Mouse (Mus musculus) adrenal gland, postnatal 4 days (tissue): Measurements from ENCODE around the gene Rheb. TPM values are rescaled to one million over a fixed set of nuclear protein-coding genes. Genes with fewer than 3 reads are reported as not detected.
"Not testable (repeated sequence)": the region's sequence is repeated elsewhere in the genome, so short reads cannot be mapped to it uniquely, and the experiment has no call there.

Experiments
- DNase-seq, 2 experiments: peaks; one replicate each; pipeline ENCODE4 v3.0.0; 2021 to 2022; ENCODE audit warnings: low spot score in 2 of 2, mixed read lengths in 2 of 2
- long read RNA-seq, 2 experiments: library from polyadenylated mRNA; stranded (forward); transcript quantifications; one replicate each; pipeline ENCODE4 v2.0.0; 2021
- total RNA-seq, 2 experiments: library from RNA; stranded (reverse); gene quantifications; 2 replicates each; pipeline ENCODE4 v1.2.3; 2021

The Rheb gene
- total RNA-seq, result 10 to 100 TPM; 78.2 to 79.1 TPM
- long read RNA-seq, experiment 1, transcript Rheb-201 (8 exons, 1,784 nt), result major isoform, 144 of 150 reads
- long read RNA-seq, experiment 1, partial matches to known transcripts, result 0 of 150 reads
- long read RNA-seq, experiment 1, other reads (novel, unspliced or antisense), result 6 of 150 reads
- long read RNA-seq, experiment 2, full-length matches to known transcripts, result 148 of 165 reads
- long read RNA-seq, experiment 2, partial matches to known transcripts, result 0 of 165 reads
- long read RNA-seq, experiment 2, other reads (novel, unspliced or antisense), result 17 of 165 reads

DNA sequence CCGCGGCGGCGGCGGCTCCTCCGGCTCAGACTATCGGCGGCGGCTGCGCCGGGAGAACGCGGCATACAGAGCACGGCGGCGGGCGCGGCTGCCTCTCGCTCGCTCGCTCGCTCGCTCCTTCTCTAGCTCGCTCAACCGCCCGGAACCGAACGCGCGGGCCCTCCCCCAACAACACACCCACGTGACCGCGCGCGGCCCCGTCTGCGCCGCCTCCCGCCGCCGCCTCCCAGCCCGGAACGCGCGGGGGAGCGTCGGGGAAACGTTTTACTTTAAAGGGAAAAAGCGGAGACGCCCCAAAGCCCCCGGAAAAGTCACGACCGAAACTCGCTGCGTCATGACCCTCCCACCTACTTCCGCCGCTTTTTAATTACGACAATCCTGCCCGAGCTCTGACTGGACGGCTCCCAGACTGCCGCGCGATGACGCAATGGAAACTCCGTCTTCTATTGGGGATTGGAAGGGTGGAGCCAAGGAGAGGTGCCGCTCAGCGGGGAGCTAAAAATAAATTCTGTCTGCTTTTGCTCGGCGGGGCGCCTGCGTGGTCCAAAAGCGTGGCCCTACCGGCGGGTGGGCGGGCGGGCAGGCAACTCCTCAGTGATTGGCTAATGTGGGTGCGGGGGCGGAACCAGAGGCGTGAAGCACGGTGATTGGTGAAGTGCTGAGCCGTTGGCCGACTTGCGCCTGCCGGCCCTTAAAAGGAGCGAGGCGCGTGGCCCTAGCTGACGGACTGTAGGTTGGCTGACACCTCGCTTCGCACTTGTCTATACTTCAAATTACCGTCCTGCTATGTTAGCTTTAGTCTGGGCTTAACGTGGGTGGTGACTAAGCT lies at the start of gene Rheb:
TSS of gene Rheb (minus strand) at position 351 of the 829 bp plus-strand sequence.
- DNase-seq, result peak; percentile 88 to 98

DNA sequence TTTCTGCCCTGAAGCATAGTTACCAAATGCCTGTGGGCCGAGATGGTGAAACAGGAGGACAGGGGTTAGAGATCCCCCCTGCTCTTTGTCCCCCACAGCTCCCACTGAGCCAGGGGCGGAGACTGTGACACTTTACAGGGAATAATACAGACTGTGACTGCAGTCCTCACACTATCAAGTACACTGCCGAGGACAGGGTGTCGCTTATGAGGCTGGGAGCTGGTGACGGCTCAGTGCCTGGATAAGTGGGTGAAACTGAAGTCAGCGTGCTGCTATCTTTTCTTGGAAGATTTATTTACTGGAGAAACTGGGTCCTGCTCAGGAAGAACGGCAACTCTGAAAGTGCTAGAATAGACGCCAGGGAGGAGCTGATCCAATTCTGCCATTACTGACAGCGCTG lies 47.4 kb upstream of the Rheb start:
- DNase-seq, result no peak

DNA sequence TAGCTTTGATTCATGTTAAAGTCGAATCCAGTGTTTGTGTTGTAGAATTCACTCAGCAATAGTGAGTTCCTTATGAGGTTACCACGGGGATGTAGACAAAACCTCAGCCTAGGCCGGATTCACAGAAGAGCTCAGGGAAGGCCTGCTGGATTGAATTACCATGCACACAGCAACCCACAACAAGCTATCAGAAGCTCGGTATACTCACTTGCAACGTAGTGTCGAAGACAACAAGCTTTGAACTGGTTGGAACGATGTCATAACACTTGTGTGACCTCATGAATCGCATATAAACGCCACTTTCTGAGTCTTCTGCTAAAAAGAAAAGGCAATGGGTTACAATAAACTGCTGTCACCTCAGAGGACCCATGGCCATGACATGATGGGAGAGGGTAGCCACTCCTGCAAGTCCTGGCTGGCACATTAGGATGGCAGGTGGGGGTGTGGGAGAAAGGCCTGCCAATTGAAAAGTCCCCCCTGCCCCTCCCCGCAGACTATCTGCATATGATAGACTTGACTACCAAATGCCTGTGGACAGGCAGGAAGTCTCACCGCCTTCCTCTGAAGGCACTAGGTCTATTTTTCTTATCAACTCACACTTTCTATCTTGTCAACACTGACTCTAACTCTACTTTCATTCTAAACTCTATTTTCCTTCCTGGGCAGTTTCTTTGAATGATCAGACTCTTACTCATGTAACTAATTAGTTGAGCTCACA lies 46.6 kb upstream of the Rheb start:
- DNase-seq, result no peak

DNA sequence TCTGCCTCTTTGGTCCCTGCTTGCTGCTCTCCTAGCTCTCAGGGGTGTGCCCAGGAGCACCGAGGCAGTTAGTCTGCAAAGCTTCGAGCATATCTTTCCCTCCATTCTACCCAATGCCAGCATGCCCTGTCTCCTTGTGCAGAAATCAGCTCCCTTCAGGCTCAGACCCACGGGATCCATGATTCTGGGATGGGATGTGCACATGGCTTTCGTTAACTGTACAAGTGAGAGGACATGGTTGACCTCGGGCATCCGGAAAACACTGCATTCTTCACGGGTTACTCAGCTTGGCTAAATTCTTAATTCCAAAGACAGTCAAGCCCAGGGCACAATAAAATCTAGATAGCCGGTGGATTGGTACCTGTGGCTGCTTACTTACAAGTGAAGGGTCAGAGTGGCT lies 44.8 kb upstream of the Rheb start:
- no peak for DNase-seq

DNA sequence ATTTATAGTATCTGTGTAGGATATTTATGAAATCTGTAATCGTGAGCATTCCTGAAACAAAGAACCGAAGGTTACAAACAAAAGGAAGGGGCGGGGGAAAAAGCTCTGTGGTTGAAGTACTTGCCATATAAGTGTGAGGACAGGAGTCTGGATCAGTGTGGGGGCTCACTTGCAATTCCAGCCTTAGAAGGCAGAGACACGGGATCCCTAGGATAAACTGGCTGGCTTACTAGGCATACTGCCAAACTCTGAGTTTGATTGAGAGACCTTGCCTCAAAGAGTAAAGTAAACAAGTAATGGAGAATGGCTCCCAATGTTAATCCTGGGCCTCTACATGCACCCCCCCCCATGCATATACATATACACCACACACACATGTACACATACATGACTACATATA lies 36.3 kb upstream of the Rheb start:
- no peak for DNase-seq

DNA sequence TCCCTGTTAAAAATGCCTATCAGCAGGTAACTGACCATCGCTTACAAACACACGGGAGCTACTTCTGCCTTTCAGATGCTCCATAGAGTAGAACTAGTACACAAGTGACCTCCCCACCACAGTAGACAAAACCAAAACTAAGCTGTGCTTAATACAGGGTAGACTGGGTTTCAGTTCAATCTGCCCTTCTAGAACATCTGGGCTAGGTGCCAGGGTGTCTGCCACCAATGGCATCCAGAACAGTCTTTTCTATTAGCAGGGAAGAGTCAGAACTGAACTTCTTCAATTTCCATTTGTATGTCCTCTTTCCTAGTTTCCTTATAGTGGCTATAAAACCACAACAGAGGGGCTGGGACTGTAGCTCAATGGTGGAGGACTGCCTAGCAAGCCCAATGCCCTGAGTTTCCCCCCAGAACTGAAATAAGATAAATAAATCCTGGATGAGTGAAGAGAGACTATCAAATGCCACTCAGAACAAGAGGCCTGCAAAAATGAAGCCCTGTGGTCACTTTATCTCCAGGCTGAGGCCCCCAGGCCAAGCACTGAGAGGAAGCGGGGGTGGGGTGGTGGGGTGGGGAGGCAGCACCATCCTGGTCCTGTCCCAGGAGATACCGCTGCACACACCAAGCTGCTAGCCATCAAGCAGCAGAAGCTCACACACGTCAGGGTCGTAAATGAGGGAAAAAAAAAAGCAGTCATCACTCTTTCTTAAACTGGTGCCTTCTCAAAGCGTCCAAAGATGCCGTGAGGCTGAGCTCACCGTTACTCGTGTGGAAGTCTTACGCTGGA lies 35.6 kb upstream of the Rheb start:
- DNase-seq, result no peak

DNA sequence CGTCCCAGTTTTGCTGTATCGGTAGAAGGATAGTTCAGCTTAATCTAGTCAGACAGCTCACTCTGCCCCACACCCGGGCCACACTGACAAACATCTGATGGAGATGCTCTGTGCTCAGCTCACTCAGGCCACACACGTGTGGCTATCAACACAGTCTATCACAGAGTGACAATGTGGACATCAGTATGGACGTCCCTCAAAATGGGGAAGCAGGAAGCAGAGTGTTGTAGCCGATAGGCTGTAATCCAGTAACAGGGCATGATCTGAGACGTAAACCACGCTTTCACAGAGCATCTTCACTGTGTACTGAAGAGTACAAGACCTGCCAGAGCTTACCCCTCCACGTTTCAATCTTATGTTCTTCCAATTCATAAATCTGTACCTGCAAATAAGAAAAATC lies 34.2 kb upstream of the Rheb start:
- no peak for DNase-seq

DNA sequence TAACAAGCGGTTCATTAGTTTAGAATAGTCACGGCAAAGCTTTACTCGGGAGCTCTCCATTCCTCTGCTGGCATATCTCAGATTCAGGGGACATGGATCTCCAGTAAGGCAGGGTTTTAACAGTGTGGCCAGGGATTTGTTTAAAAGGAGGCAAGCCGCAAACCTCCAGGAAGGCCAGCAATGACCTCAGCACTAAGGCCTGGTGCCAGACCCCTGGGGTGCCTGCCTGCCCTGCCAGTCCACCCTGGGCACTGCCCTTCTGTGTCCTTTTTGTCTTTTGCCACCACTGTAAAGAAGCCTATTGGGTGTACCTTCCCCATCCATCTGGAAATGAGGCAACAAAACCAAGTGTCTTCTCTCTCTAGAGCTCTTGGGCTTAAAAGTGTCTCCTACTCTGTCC lies 31.7 kb upstream of the Rheb start:
- no peak for DNase-seq

DNA sequence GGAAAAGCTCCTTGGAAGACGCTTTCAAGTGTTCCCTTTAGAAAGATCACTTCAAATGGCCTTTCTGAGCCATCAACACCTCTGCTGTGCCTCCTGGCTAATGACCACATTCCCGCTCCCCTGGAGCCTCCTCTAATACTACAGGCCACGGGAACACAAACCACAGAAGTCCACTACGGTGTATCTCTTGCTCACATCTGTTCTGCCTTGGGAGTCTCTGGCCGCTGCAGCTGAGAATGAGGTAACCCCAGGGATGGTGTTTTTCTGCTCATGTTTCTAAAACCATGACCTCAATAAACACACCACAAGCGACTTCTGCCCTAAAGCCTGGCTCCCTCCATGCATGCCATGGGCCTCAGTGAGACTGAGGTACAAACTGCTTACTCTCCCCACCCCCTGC lies 30.8 kb upstream of the Rheb start:
- no peak for DNase-seq

DNA sequence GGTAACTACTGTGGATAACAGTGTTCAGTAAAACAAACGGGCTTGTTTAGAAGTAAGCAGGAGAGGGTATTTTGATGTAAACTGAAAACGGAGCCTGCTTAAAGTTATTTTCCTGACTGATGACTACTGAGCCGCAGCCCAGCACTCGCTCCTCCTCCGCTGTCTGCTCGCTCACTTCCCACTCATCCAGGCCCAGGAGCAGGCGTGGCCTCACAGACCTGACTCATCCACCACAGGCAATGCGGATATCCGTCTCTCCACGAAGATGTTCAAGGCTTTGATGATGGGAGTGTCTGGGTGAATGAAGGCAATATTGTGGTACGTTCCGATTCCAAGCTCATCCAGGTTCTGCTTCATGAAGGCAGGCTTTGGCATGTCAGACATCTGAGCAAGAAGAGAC lies 28.9 kb upstream of the Rheb start:
- DNase-seq, result peak in 1 of 2 experiments; percentile 15

DNA sequence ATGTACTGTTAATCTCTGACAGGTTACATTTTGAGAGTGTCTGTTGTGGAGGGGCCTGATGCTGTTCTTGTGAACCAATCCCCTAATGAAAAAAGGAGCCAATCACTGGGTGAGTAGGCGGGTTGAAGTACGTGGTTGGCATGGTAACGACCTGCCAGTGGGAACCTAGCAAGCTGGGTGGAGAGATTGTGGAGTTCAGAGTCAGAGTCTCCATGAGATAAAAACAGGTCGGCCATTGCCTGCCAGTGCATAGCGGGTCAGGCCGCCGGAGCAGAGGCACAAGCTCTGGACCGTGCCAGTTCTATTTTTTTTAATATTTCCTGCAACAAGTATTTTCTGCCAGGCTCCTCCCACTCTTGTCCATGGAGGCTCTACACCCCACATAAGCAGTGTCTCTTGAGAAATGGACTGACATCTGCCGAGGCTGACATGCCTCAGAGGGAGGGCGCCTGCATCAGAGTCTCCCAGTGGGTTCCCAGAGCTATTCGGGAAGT lies 27.4 kb upstream of the Rheb start:
- DNase-seq, result no peak

DNA sequence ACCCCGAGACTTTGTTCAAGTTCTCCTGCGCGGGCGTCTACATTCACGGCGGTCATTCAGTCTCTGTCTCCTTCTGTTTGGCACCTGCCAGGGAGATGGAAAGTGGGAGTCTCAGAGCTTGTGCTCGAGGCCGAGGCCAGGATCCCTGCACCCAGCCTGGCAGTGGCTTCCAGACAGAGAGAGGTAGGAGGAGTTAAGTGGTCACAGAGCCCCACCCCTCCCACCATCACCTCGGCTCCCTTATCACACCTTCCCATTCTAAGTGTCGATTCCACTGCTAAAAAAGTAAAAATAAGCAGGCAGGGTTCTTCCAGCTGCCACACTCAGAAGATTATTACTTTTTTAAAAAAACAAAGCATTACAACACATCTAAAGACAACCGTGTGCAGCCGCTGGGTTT lies 21.4 kb upstream of the Rheb start:
- no peak for DNase-seq

DNA sequence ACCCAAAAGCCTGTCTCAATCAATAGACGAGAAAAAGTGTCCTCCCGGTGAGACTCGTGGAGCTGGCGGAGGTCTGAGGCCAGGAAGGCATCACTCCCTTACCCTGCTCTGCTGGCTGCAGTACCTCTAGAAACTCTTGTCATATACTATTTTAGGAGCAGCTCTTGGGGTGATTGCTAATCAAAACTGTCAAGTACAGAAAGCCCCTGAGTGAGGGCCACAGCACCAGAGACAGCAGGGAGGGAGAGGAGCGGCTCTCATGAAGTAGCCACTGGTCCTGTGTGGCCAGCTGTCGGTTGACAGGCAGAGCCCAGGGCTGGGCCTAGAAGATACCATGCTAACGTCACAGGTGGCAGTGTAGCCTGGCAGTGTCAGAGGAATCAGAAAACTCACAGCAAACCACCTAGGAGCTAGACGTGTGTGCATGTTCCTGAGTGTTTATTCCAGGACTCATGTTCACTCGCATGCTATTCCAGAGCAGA lies 19.1 kb upstream of the Rheb start:
- DNase-seq, result no peak

DNA sequence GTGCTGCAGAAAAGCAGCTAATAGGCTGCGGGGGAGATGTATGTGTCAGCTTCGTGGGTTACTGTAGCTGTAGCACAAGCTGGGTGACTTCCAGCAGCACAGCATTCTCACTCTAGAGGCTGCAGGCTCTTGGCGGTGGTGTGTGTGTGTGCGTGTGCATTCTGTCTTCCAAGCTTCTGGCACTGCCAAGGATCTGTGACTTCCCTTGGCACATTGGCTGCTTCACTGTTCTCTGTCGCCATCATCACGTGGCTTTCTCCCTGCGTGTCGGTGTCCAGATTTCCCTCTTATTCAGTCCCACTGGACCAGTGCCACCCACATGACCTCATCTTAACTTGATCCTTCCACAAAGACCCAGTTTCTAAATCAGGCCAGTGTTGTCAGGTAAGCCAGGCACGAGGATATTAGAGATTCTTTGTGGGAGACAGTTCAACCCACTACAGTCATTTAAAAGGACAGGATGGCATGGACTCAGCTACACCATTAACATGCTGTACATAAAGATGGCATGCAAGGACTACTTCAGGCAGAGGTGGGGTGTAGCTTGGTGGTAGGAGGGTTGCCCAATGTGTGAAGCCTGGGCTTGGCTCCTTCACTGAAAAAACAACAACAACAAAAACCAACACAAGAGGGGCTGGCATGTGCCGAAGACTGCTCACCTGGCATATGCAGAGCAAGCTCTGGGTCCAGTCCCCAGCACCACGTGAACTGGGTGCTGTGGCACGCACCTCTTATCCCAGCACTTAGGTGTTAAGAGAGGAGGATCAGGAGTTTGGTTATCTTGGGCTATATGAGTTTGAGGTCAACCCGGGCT lies 18.4 kb upstream of the Rheb start:
- no peak for DNase-seq

DNA sequence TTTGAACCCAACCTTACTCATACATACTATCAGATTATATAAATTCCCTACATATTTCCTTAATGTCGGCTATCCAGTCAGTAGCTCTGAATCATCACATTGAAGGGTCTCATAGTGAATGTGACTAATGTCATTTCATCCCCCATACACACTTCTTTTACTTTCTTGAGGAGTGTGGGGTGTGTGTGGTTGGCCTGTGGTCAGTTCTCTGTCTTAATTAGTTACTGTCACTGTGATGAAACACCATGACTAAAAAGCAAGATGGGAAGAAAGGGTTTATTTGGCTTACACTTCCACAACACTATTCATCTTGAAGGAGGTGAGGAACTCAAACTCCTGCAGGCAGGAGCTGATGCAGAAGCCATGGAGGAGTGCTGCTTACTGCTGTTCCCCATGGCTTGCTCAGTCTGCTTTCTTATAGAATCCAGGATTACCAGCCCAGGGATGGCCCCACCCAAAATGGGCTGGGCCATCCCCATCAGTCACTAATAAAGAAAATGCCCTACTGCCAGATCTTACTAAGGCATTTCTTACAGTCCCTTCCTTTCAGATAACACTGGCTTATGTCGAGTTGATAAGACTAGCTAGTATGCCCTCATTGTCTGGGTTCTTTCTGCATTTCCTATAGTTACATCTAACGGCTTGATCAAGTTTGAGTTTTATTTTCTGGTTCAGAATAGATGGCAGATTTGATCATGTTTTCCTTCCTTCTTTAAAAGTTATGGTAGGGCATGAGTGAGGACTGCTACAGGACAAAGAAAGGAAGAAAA lies 17.5 kb upstream of the Rheb start:
- no peak for DNase-seq

DNA sequence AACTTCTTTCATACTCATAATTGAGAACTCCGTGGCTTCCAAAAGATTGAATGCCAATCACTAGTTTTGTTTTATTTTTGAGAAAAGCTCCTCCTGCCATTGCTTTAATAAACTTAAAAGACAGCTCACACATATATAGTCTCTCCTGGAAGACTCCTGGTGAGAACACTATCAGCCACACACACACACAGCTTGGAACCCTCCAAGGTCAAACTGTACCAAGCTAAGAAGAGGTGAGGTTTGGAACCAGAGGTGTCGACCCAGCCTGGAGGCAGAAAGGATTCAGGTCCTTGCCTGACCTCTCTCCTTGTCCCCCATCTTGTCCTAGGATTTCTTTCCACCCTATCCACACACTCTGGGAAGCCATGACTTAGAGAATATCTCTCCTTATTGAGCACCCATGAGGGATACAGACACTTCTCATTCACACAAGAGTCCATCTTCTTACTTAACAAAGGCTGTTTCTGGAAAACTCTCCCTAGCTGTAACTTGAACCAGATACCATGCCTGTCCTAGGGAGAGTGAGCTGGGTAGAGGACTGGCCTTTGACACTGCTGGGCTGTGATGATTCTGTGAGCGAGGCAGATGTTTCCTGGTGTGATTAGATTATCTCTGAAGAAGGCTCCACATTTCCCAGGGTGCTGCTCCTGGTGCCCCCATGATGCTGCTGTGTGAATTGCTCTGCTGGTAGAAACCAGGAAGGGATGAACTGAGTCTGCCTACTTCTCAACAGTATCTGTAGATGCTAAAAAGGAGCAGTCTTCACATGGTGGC lies 12.6 kb upstream of the Rheb start:
- DNase-seq, result no peak

DNA sequence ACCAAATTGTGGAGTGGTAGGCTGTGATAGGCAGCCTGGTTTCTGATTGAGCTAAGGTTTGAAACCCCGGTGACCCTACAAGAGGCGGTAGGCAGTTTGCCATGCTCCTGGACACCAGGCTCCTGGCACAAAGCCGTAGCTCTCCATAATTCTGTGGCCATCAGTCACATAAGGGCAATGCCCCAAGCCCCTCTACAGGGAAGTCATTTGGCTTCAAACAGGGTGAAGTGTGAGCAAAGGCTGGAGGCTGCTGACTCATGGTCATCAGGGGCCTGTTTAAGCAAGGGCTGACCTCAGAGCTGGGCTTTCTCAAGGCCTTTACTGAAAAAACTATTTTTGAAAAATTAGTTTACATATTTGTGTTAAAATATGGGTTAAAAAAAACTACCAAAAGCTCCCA lies 11.8 kb upstream of the Rheb start:
- DNase-seq, result no peak

DNA sequence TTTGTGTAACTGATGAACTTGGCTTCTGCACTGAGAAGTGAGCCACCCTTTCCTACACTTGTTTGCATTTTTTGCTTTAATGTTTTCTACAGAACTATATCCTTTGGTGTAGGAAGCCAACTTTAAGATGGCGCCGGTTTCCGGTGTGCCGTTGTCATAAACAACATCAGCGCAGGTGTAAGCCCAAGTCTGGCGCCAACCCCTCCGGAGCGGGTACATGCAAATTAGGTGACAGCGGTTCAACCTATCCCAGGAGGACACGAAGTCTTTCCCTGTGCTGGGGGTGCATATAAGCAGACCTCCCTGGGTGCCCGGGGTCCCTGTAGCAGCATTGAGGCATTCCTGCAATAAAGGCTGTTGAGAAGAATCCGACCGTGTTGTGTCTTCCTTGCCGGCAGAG lies 5.8 kb upstream of the Rheb start:
- DNase-seq, result not testable (repeated sequence)

DNA sequence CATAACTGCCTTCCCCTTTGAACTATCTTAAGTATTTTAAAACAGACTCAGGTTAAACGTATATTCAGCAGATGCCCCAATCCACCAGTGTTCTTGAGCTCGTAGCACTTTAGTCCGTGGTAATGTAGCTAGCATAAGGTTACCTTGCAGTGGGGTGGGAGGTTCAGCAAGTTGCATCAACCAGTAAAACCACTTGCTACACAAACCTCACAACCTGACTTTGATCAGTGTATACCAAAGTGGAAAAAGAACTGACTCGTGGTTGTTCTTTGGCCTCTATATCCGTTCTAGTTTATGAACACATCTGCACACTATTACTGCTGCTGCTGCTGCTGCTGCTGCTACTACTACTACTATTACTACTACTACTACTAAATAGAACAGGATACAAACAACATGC lies 1.4 kb upstream of the Rheb start:
- no peak for DNase-seq
